Mouse (Mus musculus) midbrain, embryonic 10.5 days (tissue): Measurements from ENCODE around the gene Dedd2. TPM values are rescaled to one million over a fixed set of nuclear protein-coding genes. Genes with fewer than 3 reads are reported as not detected.

Source experiments
- DNase-seq: peaks from one replicate; pipeline ENCODE4 v3.0.0-alpha.2; 2017; ENCODE audit warnings: low spot score
- H3K27ac ChIP-seq: fragments of 300-500 bp; sonication (generic); replicated peaks from 2 replicates; pipeline ENCODE4 v1.5.1; 2016; ENCODE audit warnings: mild to moderate bottlenecking
- H3K27me3 ChIP-seq: fragments of 300-500 bp; sonication (generic); 2 replicates; pipeline ENCODE4 v1.6.1; 2016; ENCODE audit warnings: low read depth, mild to moderate bottlenecking; ENCODE audit not compliant: poor library complexity, severe bottlenecking
- H3K36me3 ChIP-seq: fragments of 300-500 bp; sonication (generic); 2 replicates; pipeline ENCODE4 v1.6.1; 2016; ENCODE audit warnings: mild to moderate bottlenecking, moderate library complexity
- H3K4me1 ChIP-seq: fragments of 300-500 bp; sonication (generic); 2 replicates; pipeline ENCODE4 v1.6.1; 2016
- H3K4me3 ChIP-seq: fragments of 300-500 bp; sonication (generic); 2 replicates; pipeline ENCODE4 v1.5.1; 2016; ENCODE audit warnings: mild to moderate bottlenecking, moderate library complexity
- H3K9me3 ChIP-seq: fragments of 300-500 bp; sonication (generic); replicated peaks from 2 replicates; pipeline ENCODE4 v1.6.1; 2016; ENCODE audit warnings: mild to moderate bottlenecking
- WGBS: fragments of 180-500 bp; shearing (Covaris S2); methylation state at CpG from one replicate; pipeline ENCODE4 v1.1.7; 2016; 5-methylcytosine and 5-hydroxymethylcytosine counted together
- polyA plus RNA-seq: library from polyadenylated mRNA; unstranded; fragments of >200 nt; fragmentation: Nextera tagmentation; extraction: Ambion mirVana; gene quantifications from 2 replicates; pipeline ENCODE4 v1.2.1, GENCODE M21; 2016

Gene Dedd2
- polyA plus RNA-seq, 1 experiment from 2014 or later, result 8.4 TPM

GRCm38 (mm10) chr7:25251071-25251791, 30.8 kb upstream of the Dedd2 start:
- H3K4me1 ChIP-seq, result peaks cover 54% of the 10 kb centered on the region
- no peaks in the 10 kb centered on the region for H3K27me3 ChIP-seq
- under 1% methylated on average over 22 of the region's 22 CpGs for WGBS
- peak overlapping the region; percentile 96 for H3K27ac ChIP-seq
- H3K9me3 ChIP-seq, result no peaks in the 10 kb centered on the region
- H3K36me3 ChIP-seq, result peaks cover 11% of the 10 kb centered on the region
- DNase-seq, result no peak
- H3K4me3 ChIP-seq, result peak overlapping the region; percentile 78

DNA sequence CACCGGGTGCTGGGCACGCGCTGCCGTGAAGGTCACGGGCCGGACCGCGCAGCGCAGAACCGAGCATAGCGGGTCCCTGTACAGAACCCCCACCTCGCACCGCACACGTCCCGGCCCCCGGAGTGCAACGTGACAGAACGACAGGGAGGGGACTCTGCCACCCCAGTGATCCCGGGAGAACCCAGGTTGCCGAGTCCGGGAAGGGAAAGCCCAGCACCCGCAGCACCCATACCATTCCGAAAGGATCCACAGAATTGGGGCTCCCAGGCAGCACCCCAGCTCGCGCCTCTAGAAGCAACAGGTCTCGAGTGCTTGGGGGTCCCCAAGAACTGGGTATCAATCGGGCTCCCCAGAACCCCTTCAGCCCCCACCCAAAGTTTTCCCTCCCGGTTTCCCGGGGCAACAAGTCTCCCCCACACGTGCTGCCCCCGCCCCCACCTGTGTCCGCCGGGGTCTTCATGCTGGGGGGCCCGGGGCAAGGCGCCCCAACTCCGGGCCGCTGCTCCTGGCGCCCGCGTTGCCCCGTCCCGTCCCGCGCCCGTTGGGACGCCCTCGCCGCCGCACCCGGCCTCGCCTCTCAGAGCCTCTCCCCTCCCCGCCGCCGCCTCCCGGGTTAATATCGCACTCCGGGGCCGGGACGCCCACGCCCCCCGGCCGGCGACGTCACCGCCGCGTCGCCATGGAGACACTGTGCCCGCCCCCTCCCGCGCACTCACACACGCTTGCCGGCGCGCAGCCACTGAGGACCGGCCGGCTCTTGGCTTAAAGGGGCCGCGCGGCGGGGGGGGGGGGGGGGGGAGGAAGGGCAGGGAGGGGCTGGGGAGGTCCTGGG, 29.9 kb upstream of the Dedd2 start, which contains the start of gene Erf:
Gene Erf (minus strand): TSS at position 621 of the 832 bp plus-strand sequence.
- peak; percentile 96 for DNase-seq
- H3K4me1 ChIP-seq, result peaks cover 59% of the 10 kb centered on the region
- H3K27me3 ChIP-seq, result no peaks in the 10 kb centered on the region
- H3K4me3 ChIP-seq, result peak within 1 kb of the TSS; percentile 78
- under 1% methylated on average over 78 of the region's 81 CpGs for WGBS
- H3K36me3 ChIP-seq, result peaks cover 19% of the 10 kb centered on the region
- no peaks in the 10 kb centered on the region for H3K9me3 ChIP-seq
- peak within 1 kb of the TSS; percentile 96 for H3K27ac ChIP-seq

DNA sequence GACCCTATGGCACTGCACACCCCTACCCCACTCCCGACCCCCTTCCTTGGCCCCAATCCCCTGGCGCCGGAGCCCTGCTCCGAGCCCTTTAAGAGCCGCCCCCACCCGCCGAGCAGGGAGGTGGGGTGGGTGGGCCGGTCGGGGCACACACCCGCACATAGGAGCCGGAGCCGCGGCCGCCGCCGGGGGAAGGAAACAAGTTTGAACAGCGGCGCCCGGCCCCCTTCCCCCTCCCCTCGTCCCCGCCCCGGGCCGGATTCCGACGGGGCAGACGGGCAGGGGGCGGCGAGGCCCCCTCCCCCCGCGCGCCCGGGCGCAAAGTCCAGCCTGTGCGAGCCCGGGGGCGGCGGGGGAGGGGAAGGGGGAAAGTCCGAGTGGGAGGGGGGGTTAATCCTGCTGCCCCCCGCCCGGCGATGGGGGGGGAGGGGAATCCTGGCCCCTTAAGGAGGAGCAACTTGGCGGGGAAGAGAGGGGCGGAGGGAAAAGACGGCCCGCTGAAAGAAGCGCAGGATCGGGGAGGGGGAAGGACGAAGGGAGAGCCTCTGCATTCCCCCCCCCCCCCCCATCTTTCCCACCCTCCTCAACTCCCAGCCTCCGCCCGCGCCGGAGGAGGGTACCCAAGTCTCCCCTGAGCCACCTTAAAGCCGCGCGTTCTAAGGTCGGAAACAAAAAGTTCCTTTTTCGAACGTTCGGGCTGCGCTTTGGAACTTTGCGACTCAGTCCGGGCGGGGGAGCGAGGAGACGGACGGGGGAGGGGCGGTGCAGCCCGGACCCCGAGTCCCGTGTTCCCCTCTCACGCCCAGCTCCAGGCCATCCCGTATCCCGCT, 29.1 kb upstream of the Dedd2 start:
- H3K4me3 ChIP-seq, result peak overlapping the region; percentile 78

DNA sequence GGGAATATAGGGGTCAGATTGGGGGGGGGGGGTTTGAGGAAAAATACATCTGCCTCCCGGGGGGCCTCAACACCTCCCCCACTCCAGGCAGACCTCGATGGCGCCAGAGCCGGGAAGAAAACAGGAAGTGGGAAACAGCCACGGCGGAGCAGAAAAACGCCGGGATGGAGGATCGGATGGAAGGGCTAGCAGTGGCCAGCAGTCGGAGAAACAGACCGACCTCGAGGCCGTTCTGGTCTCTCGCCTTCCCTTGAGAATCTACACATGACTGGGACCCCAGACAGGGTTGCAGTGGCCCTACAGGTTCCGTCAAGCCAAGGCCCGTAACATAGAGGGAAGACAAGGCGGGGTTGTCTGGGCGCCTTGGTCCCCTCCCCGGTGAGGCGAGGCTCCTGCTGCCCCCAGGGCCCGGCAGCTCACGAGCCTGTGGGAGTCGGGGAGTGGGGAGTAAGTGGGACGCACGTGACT, 28.5 kb upstream of the Dedd2 start:
- Histone ChIP-seq H3K36me3 (peaks cover 34% of the 10 kb centered on the region), H3K4me1 (peaks cover 63% of the 10 kb centered on the region), H3K9me3 (no peaks in the 10 kb centered on the region), H3K27ac (peak overlapping the region; percentile 96), H3K4me3 (peak overlapping the region; percentile 78), H3K27me3 (no peaks in the 10 kb centered on the region)
- no peak for DNase-seq
- under 1% methylated on average over 25 of the region's 25 CpGs for WGBS

More for the DNA sequence above, 29.1 kb upstream of the Dedd2 start:
- WGBS, result under 1% methylated on average over 59 of the region's 73 CpGs
- H3K36me3 ChIP-seq, result peaks cover 28% of the 10 kb centered on the region
- peak; percentile 88 for DNase-seq
- H3K27ac ChIP-seq, result peak overlapping the region; percentile 96
- H3K9me3 ChIP-seq, result no peaks in the 10 kb centered on the region
- no peaks in the 10 kb centered on the region for H3K27me3 ChIP-seq
- H3K4me1 ChIP-seq, result peaks cover 62% of the 10 kb centered on the region

- WGBS, result 2% methylated on average over 18 of the region's 18 CpGs
- Histone ChIP-seq H3K36me3 (peaks cover 42% of the 10 kb centered on the region), H3K27ac (peak overlapping the region; percentile 96), H3K4me3 (peak overlapping the region; percentile 78), H3K9me3 (no peaks in the 10 kb centered on the region), H3K27me3 (no peaks in the 10 kb centered on the region), H3K4me1 (peaks cover 63% of the 10 kb centered on the region)
- DNase-seq, result peak; percentile 59
Measured at GRCm38 (mm10) chr7:25248018-25248647, 27.7 kb upstream of the Dedd2 start.

DNA sequence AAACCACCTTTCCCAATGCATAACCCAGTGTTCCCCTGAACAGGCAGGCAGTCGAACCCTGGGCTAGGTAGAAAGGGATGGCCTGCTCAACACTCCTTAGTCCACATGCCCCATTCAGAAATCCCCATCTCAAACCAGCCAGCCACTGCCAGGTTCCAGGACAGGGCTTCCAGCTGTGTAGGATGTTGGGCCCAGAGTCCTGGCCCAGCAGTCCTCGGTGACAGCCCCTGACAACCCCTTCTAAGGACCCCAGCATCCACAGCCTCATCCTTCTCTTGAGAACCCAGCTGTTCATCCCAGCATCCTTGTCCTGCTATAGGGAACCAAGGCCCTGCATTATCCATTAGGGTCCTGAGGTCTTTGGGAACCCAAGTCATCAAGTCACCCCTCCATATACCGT, 27.1 kb upstream of the Dedd2 start:
- no peaks in the 10 kb centered on the region for H3K9me3 ChIP-seq
- no peaks in the 10 kb centered on the region for H3K27me3 ChIP-seq
- H3K36me3 ChIP-seq, result peaks cover 48% of the 10 kb centered on the region
- WGBS, result 32% methylated on average over 3 of the region's 3 CpGs
- peaks cover 63% of the 10 kb centered on the region for H3K4me1 ChIP-seq
- H3K4me3 ChIP-seq, result peak overlapping the region; percentile 78
- H3K27ac ChIP-seq, result peak overlapping the region; percentile 96
- DNase-seq, result no peak

DNA sequence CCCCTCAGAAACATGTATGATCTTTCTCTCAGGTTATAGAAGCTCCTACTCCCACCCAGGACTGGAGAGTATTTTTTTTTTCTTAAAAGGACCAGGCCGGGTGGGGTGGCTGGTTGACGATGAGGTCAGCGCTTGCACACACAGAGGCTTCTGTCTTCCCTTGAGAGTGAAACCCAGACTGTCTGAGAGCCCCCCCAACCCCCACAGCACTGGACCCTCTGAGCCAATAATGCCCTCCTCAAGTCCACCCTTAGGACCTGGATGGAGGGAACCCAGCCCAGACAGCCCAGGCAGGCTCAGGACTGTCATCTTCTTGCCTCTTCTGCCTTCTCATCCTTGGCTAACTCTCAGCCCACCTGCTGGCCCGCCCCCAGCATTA, 26.3 kb upstream of the Dedd2 start:
- Histone ChIP-seq H3K27me3 (no peaks in the 10 kb centered on the region), H3K27ac (peak overlapping the region; percentile 96), H3K9me3 (no peaks in the 10 kb centered on the region), H3K4me3 (peak overlapping the region; percentile 78), H3K36me3 (peaks cover 54% of the 10 kb centered on the region), H3K4me1 (peaks cover 55% of the 10 kb centered on the region)
- no peak for DNase-seq
- WGBS, result 90% methylated on average over 4 of the region's 4 CpGs

- 84% methylated on average over 20 of the region's 20 CpGs for WGBS
- peak overlapping the region; percentile 96 for H3K27ac ChIP-seq
- no peaks in the 10 kb centered on the region for H3K9me3 ChIP-seq
- H3K36me3 ChIP-seq, result peaks cover 54% of the 10 kb centered on the region
- H3K4me3 ChIP-seq, result peak overlapping the region; percentile 78
- DNase-seq, result no peak
- H3K27me3 ChIP-seq, result no peaks in the 10 kb centered on the region
- H3K4me1 ChIP-seq, result peaks cover 55% of the 10 kb centered on the region
Measured at GRCm38 (mm10) chr7:25246079-25246758, 25.8 kb upstream of the Dedd2 start.

DNA sequence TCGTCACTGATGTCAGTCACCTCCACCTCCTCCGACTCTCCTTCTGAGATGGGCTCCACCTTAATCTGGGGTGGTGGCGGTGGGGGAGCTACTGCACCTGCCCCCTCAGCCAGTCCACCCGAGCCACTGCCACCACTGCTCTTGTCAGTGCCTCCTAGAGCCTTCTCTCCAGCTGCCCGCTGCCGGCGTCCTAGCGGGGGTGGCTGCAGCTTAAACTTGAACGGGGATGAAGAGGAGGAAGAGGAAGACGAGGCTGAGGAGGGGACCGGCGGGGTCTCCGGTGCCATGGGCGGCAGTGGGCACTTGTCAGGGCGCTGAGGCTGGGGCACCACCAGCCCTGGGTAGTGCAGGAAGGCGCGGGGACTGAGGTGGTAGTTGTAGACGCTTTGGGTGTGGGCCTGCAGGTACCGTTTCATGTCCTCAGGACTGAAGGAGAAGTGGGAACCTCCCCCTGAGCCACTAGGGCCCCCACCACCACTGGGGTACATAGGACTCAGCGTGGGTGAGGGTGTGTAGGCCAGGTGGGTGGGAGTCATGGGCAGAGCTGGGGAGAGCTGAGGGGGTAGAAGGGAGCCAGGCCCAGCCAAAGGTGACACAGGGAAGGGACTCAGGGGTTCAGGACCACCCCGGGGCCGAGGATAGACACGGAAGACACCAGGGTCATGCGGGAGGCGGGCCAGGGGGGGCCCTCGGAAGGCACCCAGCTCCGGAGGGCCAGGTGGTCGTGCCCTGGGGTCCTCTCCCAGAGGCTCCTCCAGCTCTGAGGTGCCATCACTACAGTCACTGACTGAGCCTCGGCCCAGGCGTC, 24.4 kb upstream of the Dedd2 start:
- Histone ChIP-seq H3K27ac (0 out of 2 replicates have a peak overlapping the region, but pooled peaks have one; percentile 33), H3K9me3 (no peaks in the 10 kb centered on the region), H3K36me3 (peaks cover 57% of the 10 kb centered on the region), H3K4me1 (peaks cover 54% of the 10 kb centered on the region), H3K4me3 (peak overlapping the region; percentile 16; the same call in 1 of the 2 replicates), H3K27me3 (no peaks in the 10 kb centered on the region)
- WGBS, result 91% methylated on average over 30 of the region's 30 CpGs
- DNase-seq, result no peak

- no peak for DNase-seq
- Histone ChIP-seq H3K9me3 (no peaks in the 10 kb centered on the region), H3K27me3 (no peaks in the 10 kb centered on the region), H3K27ac (0 out of 2 replicates have a peak overlapping the region, but pooled peaks have one; percentile 13), H3K4me3 (no peak overlapping the region), H3K36me3 (peaks cover 57% of the 10 kb centered on the region), H3K4me1 (peaks cover 57% of the 10 kb centered on the region)
- WGBS, result 95% methylated on average over 4 of the region's 4 CpGs
Measured at GRCm38 (mm10) chr7:25243361-25243760, 22.9 kb upstream of the Dedd2 start.

DNA sequence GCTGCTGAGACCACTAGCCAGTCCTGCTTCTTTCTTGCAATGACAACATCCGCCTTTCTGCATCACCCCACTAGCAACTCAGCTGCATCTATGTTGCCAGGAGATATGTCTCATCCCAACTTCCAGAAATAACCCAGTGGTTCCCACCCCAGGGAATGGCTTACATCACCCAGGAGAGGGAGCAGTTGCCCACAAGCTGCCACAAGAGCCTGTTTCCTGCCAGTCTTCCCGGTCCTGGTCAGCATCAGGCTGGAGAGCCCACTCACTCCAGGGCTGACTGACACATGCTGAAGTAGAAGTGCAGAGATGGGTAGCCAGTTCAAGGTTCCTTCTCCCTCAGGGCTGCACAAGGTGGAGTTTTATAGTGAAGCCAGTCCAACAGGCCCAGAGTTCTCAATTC, 20.6 kb upstream of the Dedd2 start:
- H3K4me1 ChIP-seq, result peaks cover 44% of the 10 kb centered on the region
- 0 out of 2 replicates have a peak overlapping the region, but pooled peaks have one; percentile 33 for H3K27ac ChIP-seq
- no peaks in the 10 kb centered on the region for H3K27me3 ChIP-seq
- H3K36me3 ChIP-seq, result peaks cover 45% of the 10 kb centered on the region
- 36% methylated on average over 2 of the region's 2 CpGs for WGBS
- peak overlapping the region; percentile 9; the same call in 1 of the 2 replicates for H3K4me3 ChIP-seq
- peak; percentile 43 for DNase-seq
- H3K9me3 ChIP-seq, result no peaks in the 10 kb centered on the region
